Mouse (Mus musculus) lung, postnatal 10 days (tissue): ENCODE measurements at regions not wholly inside any gene's neighbourhood (a gene's known extent, or its start where the extent isn't known, plus 50 kb on each side); places are given as distances from the start of the nearest gene placed in this dataset.
"Not testable (repeated sequence)": the region's sequence is repeated elsewhere in the genome, so short reads cannot be mapped to it uniquely, and the experiment has no call there.

Experiments
- DNase-seq: peaks from one replicate; pipeline ENCODE4 v3.0.0; 2021

GRCm38 (mm10) chr12:106310585-106311319, 300.7 kb downstream of the Vrk1 start:
- no peak for DNase-seq

DNA sequence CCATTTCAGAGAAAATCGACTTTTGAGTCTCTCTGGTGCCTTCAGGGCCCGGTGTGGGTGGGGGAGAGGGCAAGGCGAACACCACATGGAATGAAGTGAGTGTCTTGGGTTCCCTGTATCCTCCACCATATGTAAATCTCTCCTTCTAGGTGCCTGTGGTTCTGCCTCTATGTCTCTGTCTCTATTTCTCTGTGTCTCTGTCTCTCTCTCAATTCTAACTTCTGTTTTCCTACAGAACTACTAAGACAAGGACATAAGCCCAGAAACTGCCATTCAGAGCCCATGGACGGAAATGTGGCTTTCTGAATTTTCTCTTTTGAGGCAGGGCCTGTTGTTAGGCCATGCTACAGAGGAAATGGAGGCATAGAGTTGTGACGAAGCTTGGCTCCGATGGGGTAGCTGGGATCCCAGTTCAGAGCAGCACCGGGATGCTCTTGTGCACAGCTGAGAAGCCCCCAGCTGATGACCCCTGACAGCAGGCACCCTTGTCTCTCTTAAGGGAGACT, 301.3 kb downstream of the Vrk1 start:
- DNase-seq = no peak

DNA sequence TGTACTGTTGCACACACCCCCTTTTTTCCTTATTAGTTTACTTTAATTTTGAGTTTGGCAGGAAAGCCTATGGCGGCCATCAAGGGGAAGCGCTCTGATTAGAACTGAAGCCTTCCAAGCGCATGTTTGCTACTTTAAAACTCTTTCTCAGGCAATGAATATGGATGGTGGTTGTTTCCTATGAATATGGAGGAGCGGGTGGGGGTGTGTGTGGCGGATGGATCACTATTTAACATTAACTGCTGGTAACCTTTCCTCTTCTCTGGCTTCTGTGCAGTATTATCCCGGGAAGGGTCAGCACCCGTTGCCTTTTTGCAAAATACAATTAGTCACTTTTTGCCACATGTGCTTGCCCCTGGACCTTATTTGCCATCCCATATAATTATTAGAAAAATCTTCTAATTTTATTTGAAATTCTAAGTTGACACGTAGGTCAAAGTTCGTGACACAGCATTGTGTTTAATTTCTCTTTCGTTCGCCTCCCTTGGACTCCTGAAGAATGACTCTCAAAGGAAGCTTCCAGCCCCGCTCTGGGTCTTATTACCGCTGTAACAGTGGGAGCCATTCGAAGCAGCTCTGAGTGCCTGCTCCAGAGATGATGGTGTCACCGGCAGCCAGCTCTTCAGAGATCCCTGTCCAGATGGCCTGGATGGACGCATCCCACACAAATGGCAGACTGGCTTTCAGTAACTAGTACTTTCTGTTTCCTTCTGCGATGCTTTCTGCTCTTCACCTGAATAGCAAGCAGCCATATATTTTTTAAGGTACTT, 302.0 kb downstream of the Vrk1 start:
- DNase-seq = no peak

DNA sequence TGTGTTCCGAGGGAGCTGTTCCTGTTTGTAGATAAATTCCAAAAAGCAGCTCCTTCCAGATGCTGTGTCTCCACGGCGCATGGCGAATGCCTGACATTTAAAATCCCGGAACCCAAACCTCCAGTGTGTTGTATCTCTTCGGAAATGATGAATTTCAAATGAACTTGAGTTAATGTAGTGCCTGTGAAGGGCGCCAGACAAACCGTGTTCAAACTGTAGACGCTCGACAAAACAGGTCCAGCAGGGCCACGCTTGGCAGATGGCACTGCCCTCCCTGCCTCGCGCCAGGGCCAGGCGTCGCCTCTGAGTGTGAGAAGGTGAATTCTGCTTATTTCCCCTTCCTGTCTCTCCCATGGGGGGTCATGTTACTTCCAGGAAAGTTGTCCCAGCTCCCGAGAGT, 307.7 kb downstream of the Vrk1 start:
- DNase-seq = no peak

- no peak for DNase-seq
These were observed 311.5 kb downstream of the Vrk1 start for GRCm38 (mm10) chr12:106321511-106321910.

- DNase-seq = no peak
These were observed 316.6 kb downstream of the Vrk1 start for GRCm38 (mm10) chr12:106326611-106327010.

DNA sequence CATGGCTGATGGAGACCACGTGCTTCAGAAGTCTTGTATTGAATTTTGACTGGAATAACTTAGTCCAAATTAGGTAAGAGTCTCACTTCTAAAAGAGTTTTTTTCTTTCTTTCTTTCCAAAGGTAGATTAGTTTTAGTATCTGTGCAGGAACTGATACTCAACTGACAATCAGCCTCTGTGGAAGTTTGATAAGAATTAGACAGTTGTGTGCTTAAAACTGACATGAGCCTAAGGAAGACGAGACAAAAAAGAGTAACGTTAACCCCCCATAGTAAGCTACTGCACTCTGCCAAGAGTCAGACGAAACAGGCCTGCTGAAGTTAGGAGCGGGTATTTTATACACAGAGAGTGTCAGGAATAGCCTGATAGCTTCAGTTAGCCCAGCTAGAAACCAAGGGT, 317.3 kb downstream of the Vrk1 start:
- no peak for DNase-seq

DNA sequence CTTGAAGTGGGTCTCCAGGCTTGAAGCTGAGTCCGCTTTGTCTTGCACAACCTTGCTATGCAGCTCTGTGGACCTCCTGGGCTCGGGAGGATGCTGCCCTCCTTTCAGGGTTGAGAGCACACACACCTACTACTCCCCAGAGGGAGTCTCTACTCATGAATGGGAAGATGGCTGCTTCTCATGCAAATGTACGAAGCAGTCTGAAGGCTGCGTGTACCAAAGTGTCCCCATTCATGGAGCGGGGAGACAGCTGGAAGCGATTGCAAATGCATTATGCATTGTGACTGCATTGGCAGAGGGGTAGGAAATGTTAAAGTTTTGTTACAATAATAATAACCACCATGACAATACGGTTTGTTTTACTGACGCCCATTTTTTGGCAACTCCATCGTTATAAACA, 347.8 kb downstream of the Vrk1 start:
- DNase-seq = no peak

DNA sequence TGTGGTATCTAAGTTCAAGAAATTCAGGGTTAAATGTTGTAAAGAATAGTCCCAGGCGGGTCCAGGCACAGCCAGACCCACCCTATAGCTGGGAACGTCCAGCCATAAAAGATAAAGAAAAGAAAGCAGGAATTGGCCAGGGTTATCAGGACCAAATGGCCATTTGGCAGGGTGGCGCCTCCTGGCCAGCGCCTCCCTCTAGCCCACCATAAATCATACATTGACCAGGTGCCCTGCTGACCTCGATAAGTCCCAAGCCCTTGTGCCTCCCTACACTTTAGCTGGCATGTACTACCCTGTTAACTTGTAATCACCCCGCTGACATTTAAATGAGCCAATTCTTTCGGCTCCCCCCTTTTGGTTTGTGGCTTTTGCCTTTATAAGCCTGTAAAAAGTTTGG, 351.6 kb downstream of the Vrk1 start:
- DNase-seq = not testable (repeated sequence)

DNA sequence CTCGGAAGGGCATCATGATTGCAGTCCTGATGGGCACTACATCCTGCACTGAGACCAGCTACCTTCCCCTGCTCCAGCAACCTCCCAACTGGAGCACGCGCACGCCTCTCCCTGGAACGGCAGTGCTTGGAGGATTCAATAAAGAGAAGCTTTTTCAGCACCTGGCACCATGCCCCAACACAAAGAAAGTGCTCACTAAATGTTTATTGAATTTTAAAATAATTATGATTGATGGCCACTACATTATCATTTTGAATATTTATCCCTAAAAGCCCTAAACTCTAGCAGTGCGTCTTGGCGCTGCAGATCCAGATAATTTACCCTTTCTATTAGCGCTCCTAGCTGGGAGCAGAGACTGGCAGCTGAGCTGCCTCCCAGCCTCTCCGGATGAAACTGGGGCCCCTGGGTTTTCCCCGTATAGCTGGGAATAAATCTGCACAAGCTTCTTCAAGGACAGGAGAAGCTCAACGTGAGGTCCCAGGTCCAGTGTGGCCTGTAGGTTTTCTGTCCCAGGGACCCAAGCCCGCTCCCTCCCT, 364.9 kb downstream of the Vrk1 start:
- DNase-seq = no peak

DNA sequence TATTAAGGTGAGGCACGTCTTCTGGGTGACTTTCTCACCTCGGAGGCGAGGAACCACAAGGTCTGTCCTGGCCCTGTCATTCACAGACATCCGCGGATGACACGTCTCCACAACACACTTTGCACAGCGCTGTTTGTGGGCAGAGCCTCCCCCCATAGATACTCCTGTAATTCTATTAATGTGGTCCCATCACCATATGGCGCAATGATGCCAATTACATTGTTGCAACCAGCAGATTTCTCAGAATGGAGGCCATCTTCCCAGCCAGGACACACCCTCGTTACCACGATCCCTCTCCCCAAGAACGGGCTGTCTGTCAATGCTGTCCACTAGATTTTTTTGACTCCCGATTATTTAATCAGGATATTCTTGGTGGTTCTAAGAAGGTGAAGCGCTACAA, 365.9 kb downstream of the Vrk1 start:
- DNase-seq = no peak

GRCm38 (mm10) chr12:106376783-106377182, 366.8 kb downstream of the Vrk1 start:
- DNase-seq = no peak

GRCm38 (mm10) chr12:106377281-106377680, 367.3 kb downstream of the Vrk1 start:
- DNase-seq = no peak

DNA sequence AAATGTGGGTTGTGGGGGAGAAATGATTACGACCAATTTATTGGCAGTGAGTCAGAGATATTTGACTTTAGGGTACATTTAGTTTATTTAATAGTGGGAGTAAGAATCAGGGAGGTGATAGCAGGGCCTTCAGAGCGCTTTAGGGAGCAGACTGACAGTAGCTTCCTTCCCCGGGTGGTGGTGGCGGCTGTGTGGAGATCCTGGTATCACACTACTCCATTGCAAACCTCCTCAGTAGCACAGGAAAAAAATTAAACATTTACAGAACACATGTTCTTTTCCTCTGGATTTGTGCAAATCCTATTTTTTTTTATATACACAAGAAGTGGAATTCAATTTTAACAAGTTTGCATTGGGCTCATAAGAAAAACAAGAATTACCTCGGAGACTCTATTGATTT, 367.7 kb downstream of the Vrk1 start:
- no peak for DNase-seq

- no peak for DNase-seq
These were observed 368.5 kb downstream of the Vrk1 start for GRCm38 (mm10) chr12:106378303-106379075.

GRCm38 (mm10) chr12:106379151-106379594, 369.1 kb downstream of the Vrk1 start:
- DNase-seq = peak; percentile 3

DNA sequence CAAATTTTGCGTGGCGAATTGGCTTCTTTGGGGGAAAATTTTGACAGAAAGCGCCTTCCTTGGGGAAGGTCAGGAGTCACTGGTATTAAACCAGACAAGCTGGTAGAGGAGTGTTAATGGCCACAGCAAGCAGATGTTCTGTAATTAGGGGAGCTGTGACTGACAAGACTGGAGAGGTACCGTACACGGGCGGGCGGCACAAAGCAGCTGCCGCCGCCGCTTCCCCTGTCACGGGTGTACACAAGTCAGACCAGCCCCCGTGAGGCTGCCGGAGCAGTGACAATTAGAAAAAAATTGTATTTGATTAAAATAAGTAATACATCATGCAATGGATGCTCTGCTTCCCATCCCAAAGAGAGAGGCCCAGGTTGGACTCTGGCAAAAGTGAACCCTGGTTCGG, 369.8 kb downstream of the Vrk1 start:
- no peak for DNase-seq

DNA sequence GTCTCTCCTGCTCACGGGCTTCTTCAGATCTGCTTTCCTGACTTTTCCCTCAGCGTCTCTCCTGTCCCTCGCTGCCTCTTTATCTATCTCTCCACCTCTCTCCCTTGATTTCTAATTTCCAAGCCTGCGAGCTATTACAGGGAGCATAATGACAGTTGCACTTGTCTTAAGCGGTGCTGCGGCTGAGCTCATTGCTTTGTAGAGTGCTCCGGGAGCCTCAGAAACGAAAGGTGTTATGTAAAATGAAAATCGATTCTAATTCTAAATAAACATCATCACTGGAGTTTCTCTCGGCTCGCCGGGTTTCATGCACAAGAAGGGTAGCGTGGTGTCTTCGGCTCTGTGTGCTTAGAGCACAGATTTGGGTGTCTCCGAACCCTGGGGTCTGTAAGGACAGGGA, 371.8 kb downstream of the Vrk1 start:
- no peak for DNase-seq

DNA sequence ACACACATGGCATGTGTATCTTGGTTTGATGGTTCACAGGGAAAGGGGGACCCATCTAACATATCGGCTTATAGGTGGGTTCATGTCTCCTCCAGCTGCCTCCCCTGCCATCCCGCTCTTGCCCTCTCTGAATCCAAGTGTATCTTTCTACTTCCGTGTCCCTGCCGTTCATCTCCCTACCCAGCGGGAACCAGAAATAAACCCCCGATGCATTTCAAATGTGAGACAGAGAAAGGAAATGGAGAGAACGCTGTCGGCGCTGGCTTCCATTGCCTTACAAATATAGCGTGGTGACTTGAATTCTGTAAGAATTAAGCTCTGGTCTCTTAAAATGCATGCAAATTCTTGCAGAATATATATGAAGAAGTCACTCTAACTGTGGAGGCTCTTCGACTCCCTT, 379.2 kb downstream of the Vrk1 start:
- DNase-seq = no peak

GRCm38 (mm10) chr12:106392316-106392715, 382.3 kb downstream of the Vrk1 start:
- DNase-seq = no peak

DNA sequence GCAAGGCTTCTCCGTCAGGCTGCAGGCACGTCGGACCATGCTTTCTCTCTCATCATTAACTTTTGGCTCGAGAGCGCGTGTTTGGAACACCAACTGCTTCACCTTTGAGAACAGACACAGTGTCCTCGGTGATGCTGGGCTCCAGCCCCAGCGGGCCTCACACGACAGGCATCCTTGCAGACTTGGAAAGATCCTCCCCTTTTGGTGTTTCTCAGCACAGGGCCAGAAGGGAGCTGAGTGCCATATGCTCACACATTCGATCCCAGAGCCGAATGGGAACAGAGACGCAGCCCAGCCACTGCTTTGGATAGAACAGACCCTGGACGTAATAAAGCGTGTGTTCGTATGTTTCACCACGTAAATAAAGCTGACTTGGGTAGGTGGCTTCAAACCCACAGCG, 389.1 kb downstream of the Vrk1 start:
- no peak for DNase-seq

- no peak for DNase-seq
These were observed 401.0 kb downstream of the Vrk1 start for GRCm38 (mm10) chr12:106411075-106411474.

GRCm38 (mm10) chr12:106426631-106427030, 416.6 kb downstream of the Vrk1 start:
- DNase-seq = no peak
